Mouse (Mus musculus) frontal cortex, postnatal 36 days (tissue): ENCODE data around the gene Artn.

Experiments
- DNase-seq, 2 experiments: peaks; one replicate each; pipeline ENCODE4 v3.0.0; 2022; ENCODE audit warnings: low spot score in 2 of 2

The Artn gene

GRCm38 (mm10) chr4:117929391-117929881, at the start of gene Artn:
TSS of gene Artn (minus strand) at chr4:117929763.
- no peak for DNase-seq

- DNase-seq: no peak
Observed at GRCm38 (mm10) chr4:117979181-117979580, 49.6 kb upstream of the Artn start.

- DNase-seq: no peak
Observed at GRCm38 (mm10) chr4:117978282-117978681, 48.7 kb upstream of the Artn start.

- no peak for DNase-seq
Observed at GRCm38 (mm10) chr4:117977841-117978240, 48.3 kb upstream of the Artn start.

- DNase-seq: no peak
Observed at GRCm38 (mm10) chr4:117977371-117977770, 47.8 kb upstream of the Artn start.

GRCm38 (mm10) chr4:117975820-117976219, 46.3 kb upstream of the Artn start:
- DNase-seq: no peak

GRCm38 (mm10) chr4:117974719-117975118, 45.2 kb upstream of the Artn start:
- peak; percentile 17 to 40 for DNase-seq

GRCm38 (mm10) chr4:117972999-117973398, 43.4 kb upstream of the Artn start:
- DNase-seq: no peak

- DNase-seq: no peak
Observed at GRCm38 (mm10) chr4:117964346-117965025, 34.9 kb upstream of the Artn start.

GRCm38 (mm10) chr4:117957492-117957891, 27.9 kb upstream of the Artn start:
- DNase-seq: no peak

- no peak for DNase-seq
Observed at GRCm38 (mm10) chr4:117947493-117947892, 17.9 kb upstream of the Artn start.

- DNase-seq: no peak
Observed at GRCm38 (mm10) chr4:117946639-117947305, 17.2 kb upstream of the Artn start.

GRCm38 (mm10) chr4:117943317-117943716, 13.8 kb upstream of the Artn start:
- no peak for DNase-seq

GRCm38 (mm10) chr4:117936964-117937363, 7.4 kb upstream of the Artn start:
- no peak for DNase-seq

GRCm38 (mm10) chr4:117934081-117934480, 4.5 kb upstream of the Artn start:
- no peak for DNase-seq

- DNase-seq: no peak
Observed at GRCm38 (mm10) chr4:117933248-117933647, 3.7 kb upstream of the Artn start.

- peak in 1 of 2 experiments; percentile 56 for DNase-seq
Observed at GRCm38 (mm10) chr4:117928699-117929241, 793 bp downstream of the Artn start.

- no peak for DNase-seq
Observed at GRCm38 (mm10) chr4:117928234-117928633, 1.3 kb downstream of the Artn start.

- DNase-seq: peak; percentile 66 to 74
Observed at GRCm38 (mm10) chr4:117926545-117927482, 2.7 kb downstream of the Artn start.

GRCm38 (mm10) chr4:117924916-117925315, 4.6 kb downstream of the Artn start:
- DNase-seq: no peak

- DNase-seq: no peak
Observed at GRCm38 (mm10) chr4:117923450-117923849, 6.1 kb downstream of the Artn start.

- no peak for DNase-seq
Observed at GRCm38 (mm10) chr4:117921358-117921757, 8.2 kb downstream of the Artn start.
